Mouse (Mus musculus) kidney, adult 2 months (tissue): ENCODE results near the gene Tbc1d25.

Experiments
- CTCF ChIP-seq: fragments of 200-500 bp; conservative IDR thresholded peaks from 2 replicates; pipeline ENCODE4 v1.5.1; 2011; ENCODE audit warnings: low read depth, mild to moderate bottlenecking, control low read depth, low read length, moderate library complexity, mixed read lengths; ENCODE audit not compliant: insufficient read depth, insufficient read length
- POLR2A ChIP-seq: fragments of 200-500 bp; IDR thresholded peaks from one replicate; pipeline ENCODE4 v1.6.1; 2011; ENCODE audit warnings: low read depth, low read length, control low read depth

DNA sequence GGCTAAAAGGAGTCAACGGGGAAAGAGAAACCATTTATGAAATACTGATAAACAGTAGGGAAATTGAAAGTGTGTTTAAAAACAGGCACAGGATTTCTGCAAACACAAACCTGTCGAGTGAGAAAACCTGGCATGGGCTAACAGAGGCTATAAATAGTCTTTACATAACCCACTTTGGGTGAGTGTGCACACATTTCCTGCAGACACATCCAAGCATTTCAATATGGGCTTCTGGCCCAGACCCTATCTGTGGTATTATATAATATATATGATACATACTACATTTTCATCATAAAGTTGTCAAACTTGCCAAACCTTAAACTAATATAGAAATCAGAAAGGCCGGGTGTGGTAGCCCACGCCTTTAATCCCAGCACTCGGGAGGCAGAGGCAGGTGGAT is 12.9 kb downstream of the Tbc1d25 start:
- TF ChIP-seq POLR2A (no peak), CTCF (no peak)
